Mouse (Mus musculus): ENCODE measurements around the gene Jak3. TPM values are rescaled to one million over a fixed set of nuclear protein-coding genes. Genes with fewer than 3 reads are reported as not detected.

Jak3 gene
- polyA plus RNA-seq, 1 experiment from 2014 or later: 9.1 TPM

GRCm38 (mm10) chr8:71680471-71680870, 4.4 kb downstream of the Jak3 start:
- ATAC-seq (ENCODE audit: low read depth): no peak
- peaks cover 7% of the 10 kb centered on the region for H3K4me1 ChIP-seq (replicated peaks; ENCODE audit: control insufficient read depth, insufficient read depth, low read length)
- no peak overlapping the region for H3K27ac ChIP-seq (ENCODE audit: low read length)
- H3K9me3 ChIP-seq (ENCODE audit: control insufficient read depth, low read length): no peaks in the 10 kb centered on the region
- H3K9ac ChIP-seq (ENCODE audit: low read length): no peak overlapping the region
- peak overlapping the region; percentile 12; the same call in 1 of the 2 replicates for H3K4me2 ChIP-seq (ENCODE audit: low read depth, low read length)
- no peak overlapping the region for H3K4me3 ChIP-seq (ENCODE audit: low read length)
- H3K27me3 ChIP-seq (ENCODE audit: control insufficient read depth, insufficient read depth, low read depth, low read length): peaks cover 74% of the 10 kb centered on the region
- no peaks in the 10 kb centered on the region for H3K36me3 ChIP-seq (ENCODE audit: control insufficient read depth, insufficient read depth, low read length)
- WGBS: 8% methylated on average over 20 of the region's 21 CpGs

- peaks cover 16% of the 10 kb centered on the region for H3K4me1 ChIP-seq (replicated peaks; ENCODE audit: control insufficient read depth, insufficient read depth, low read length)
- no peak overlapping the region for H3K4me2 ChIP-seq (ENCODE audit: low read depth, low read length)
- no peak overlapping the region for H3K4me3 ChIP-seq (ENCODE audit: low read length)
- H3K9ac ChIP-seq (ENCODE audit: low read length): no peak overlapping the region
- no peak for ATAC-seq (ENCODE audit: low read depth)
- WGBS: 19% methylated on average over 17 of the region's 18 CpGs
- H3K27ac ChIP-seq (ENCODE audit: low read length): no peak overlapping the region
- no peaks in the 10 kb centered on the region for H3K9me3 ChIP-seq (ENCODE audit: control insufficient read depth, low read length)
- peaks cover 84% of the 10 kb centered on the region for H3K27me3 ChIP-seq (ENCODE audit: control insufficient read depth, insufficient read depth, low read depth, low read length)
- H3K36me3 ChIP-seq (ENCODE audit: control insufficient read depth, insufficient read depth, low read length): no peaks in the 10 kb centered on the region
Measured at GRCm38 (mm10) chr8:71681369-71681915, 5.3 kb downstream of the Jak3 start.

- 67% methylated on average over 12 of the region's 12 CpGs for WGBS
- Histone ChIP-seq H3K27me3 (ENCODE audit: control insufficient read depth, insufficient read depth, low read depth, low read length) (peaks cover 94% of the 10 kb centered on the region), H3K4me3 (ENCODE audit: low read length) (no peak overlapping the region), H3K9ac (ENCODE audit: low read length) (no peak overlapping the region), H3K4me2 (ENCODE audit: low read depth, low read length) (no peak overlapping the region), H3K9me3 (ENCODE audit: control insufficient read depth, low read length) (no peaks in the 10 kb centered on the region), H3K27ac (ENCODE audit: low read length) (no peak overlapping the region), H3K36me3 (ENCODE audit: control insufficient read depth, insufficient read depth, low read length) (no peaks in the 10 kb centered on the region), H3K4me1 (replicated peaks; ENCODE audit: control insufficient read depth, insufficient read depth, low read length) (peaks cover 19% of the 10 kb centered on the region)
- no peak for ATAC-seq (ENCODE audit: low read depth)
Measured at GRCm38 (mm10) chr8:71682832-71683231, 6.7 kb downstream of the Jak3 start.

- H3K4me2 ChIP-seq (ENCODE audit: low read depth, low read length): no peak overlapping the region
- 27% methylated on average over 10 of the region's 10 CpGs for WGBS
- H3K27me3 ChIP-seq (ENCODE audit: control insufficient read depth, insufficient read depth, low read depth, low read length): peaks cover 99% of the 10 kb centered on the region
- no peaks in the 10 kb centered on the region for H3K36me3 ChIP-seq (ENCODE audit: control insufficient read depth, insufficient read depth, low read length)
- H3K27ac ChIP-seq (ENCODE audit: low read length): no peak overlapping the region
- ATAC-seq (ENCODE audit: low read depth): no peak
- H3K4me1 ChIP-seq (replicated peaks; ENCODE audit: control insufficient read depth, insufficient read depth, low read length): peaks cover 17% of the 10 kb centered on the region
- no peak overlapping the region for H3K4me3 ChIP-seq (ENCODE audit: low read length)
- no peak overlapping the region for H3K9ac ChIP-seq (ENCODE audit: low read length)
- no peaks in the 10 kb centered on the region for H3K9me3 ChIP-seq (ENCODE audit: control insufficient read depth, low read length)
Measured at GRCm38 (mm10) chr8:71684701-71685100, 8.6 kb downstream of the Jak3 start.

DNA sequence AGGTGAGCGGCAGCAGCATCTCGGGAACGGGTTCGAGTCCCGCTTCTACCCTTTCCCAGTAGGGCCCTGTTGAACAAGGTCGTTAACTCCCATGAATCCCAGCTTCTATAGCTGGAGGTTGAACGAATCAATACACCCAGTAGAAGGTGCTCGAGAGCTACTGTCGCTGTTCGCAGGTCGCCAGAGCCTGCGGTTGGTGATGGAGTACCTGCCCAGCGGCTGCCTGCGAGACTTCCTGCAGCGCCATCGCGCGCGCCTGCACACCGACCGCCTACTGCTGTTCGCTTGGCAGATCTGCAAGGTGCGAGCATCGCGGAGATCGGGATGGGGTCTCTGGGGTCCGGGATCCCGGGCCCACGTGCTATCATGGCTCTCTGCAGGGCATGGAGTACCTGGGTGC, 9.5 kb downstream of the Jak3 start:
- Histone ChIP-seq H3K27ac (ENCODE audit: low read length) (no peak overlapping the region), H3K4me1 (replicated peaks; ENCODE audit: control insufficient read depth, insufficient read depth, low read length) (peaks cover 13% of the 10 kb centered on the region), H3K27me3 (ENCODE audit: control insufficient read depth, insufficient read depth, low read depth, low read length) (peaks cover 100% of the 10 kb centered on the region), H3K9me3 (ENCODE audit: control insufficient read depth, low read length) (no peaks in the 10 kb centered on the region), H3K9ac (ENCODE audit: low read length) (no peak overlapping the region), H3K36me3 (ENCODE audit: control insufficient read depth, insufficient read depth, low read length) (no peaks in the 10 kb centered on the region), H3K4me3 (ENCODE audit: low read length) (peak overlapping the region; percentile 32), H3K4me2 (ENCODE audit: low read depth, low read length) (peak overlapping the region; percentile 51)
- 9% methylated on average over 29 of the region's 29 CpGs for WGBS
- no peak for ATAC-seq (ENCODE audit: low read depth)

DNA sequence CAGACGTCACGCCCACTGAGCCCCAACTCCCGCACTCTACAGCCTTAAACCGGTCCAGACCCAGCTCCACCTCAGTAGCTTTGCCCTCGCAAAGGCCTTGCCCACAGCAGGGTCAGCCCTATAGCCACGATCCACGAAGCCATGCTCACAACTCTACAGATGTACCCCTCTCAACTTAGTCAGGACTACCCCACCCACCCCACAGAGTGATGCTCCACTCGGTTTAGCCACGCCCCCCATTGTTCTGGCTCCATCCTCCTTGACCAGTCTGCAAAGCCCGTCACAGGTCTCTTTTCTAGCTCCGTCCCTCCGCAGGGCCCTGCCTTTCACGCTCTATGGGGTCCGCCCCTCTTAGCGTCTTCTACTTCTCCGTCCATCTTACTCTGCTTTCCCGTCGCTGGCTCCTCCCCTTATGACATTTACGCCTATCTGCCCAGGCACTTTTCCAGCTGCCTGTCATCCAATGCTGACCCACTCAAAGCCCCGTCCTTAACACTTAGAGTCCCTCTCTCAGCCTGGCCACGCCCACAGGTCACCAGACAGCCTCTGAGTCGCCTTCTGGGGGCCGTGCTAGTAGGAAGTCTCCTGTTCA, 10.1 kb downstream of the Jak3 start:
- H3K9ac ChIP-seq (ENCODE audit: low read length): no peak overlapping the region

DNA sequence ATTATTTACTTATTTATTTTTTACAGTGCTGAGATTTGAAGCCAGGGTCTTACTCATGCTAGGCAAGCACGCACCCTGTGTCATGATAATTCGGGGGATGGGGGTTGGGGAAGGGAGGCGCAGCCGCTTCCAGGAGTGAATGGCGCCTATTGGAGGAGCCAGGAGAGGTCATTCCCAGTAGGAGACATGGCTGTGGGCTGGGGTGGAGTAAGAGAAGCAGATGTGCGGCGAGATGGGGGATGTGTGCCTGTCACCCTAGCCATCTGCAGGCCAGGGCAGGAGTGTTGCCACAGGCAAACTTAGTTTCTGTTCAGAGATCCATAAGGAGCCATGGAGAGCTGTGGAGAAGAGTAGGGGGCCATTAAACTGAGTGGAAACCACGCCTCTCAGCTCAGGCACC, 11.5 kb downstream of the Jak3 start:
- H3K36me3 ChIP-seq (ENCODE audit: control insufficient read depth, insufficient read depth, low read length): no peaks in the 10 kb centered on the region
- no peak overlapping the region for H3K4me2 ChIP-seq (ENCODE audit: low read depth, low read length)
- no peak overlapping the region for H3K4me3 ChIP-seq (ENCODE audit: low read length)
- no peak for ATAC-seq (ENCODE audit: low read depth)
- H3K9me3 ChIP-seq (ENCODE audit: control insufficient read depth, low read length): no peaks in the 10 kb centered on the region
- peaks cover 12% of the 10 kb centered on the region for H3K4me1 ChIP-seq (replicated peaks; ENCODE audit: control insufficient read depth, insufficient read depth, low read length)
- H3K9ac ChIP-seq (ENCODE audit: low read length): no peak overlapping the region
- peaks cover 100% of the 10 kb centered on the region for H3K27me3 ChIP-seq (ENCODE audit: control insufficient read depth, insufficient read depth, low read depth, low read length)
- no peak overlapping the region for H3K27ac ChIP-seq (ENCODE audit: low read length)
- 14% methylated on average over 8 of the region's 8 CpGs for WGBS

More for the DNA sequence above, 10.1 kb downstream of the Jak3 start:
- WGBS: 7% methylated on average over 23 of the region's 23 CpGs
- H3K27ac ChIP-seq (ENCODE audit: low read length): no peak overlapping the region
- peak overlapping the region; percentile 51 for H3K4me2 ChIP-seq (ENCODE audit: low read depth, low read length)
- peak; percentile 75 for ATAC-seq (ENCODE audit: low read depth)
- H3K4me1 ChIP-seq (replicated peaks; ENCODE audit: control insufficient read depth, insufficient read depth, low read length): peaks cover 12% of the 10 kb centered on the region
- H3K27me3 ChIP-seq (ENCODE audit: control insufficient read depth, insufficient read depth, low read depth, low read length): peaks cover 100% of the 10 kb centered on the region
- H3K4me3 ChIP-seq (ENCODE audit: low read length): peak overlapping the region; percentile 32
- no peaks in the 10 kb centered on the region for H3K36me3 ChIP-seq (ENCODE audit: control insufficient read depth, insufficient read depth, low read length)
- H3K9me3 ChIP-seq (ENCODE audit: control insufficient read depth, low read length): no peaks in the 10 kb centered on the region

GRCm38 (mm10) chr8:71689028-71689427, 12.9 kb downstream of the Jak3 start, which contains the start of gene Insl3:
TSS of gene Insl3 (plus strand) at chr8:71689214.
- ATAC-seq (ENCODE audit: low read depth): no peak
- H3K9me3 ChIP-seq (ENCODE audit: control insufficient read depth, low read length): no peaks in the 10 kb centered on the region; the same call in 1 of the 2 replicates
- H3K27ac ChIP-seq (ENCODE audit: low read length): no peak within 1 kb of the TSS
- no peaks in the 10 kb centered on the region for H3K36me3 ChIP-seq (ENCODE audit: control insufficient read depth, insufficient read depth, low read length)
- WGBS: 13% methylated on average over 31 of the region's 33 CpGs
- no peak within 1 kb of the TSS for H3K4me2 ChIP-seq (ENCODE audit: low read depth, low read length)
- H3K27me3 ChIP-seq (ENCODE audit: control insufficient read depth, insufficient read depth, low read depth, low read length): peaks cover 100% of the 10 kb centered on the region
- H3K9ac ChIP-seq (ENCODE audit: low read length): no peak within 1 kb of the TSS
- peaks cover 19% of the 10 kb centered on the region for H3K4me1 ChIP-seq (replicated peaks; ENCODE audit: control insufficient read depth, insufficient read depth, low read length)
- no peak within 1 kb of the TSS for H3K4me3 ChIP-seq (ENCODE audit: low read length)

- Histone ChIP-seq H3K27ac (ENCODE audit: low read length) (no peak overlapping the region), H3K4me1 (replicated peaks; ENCODE audit: control insufficient read depth, insufficient read depth, low read length) (peaks cover 7% of the 10 kb centered on the region; the same call in 1 of the 2 replicates), H3K9ac (ENCODE audit: low read length) (no peak overlapping the region), H3K4me2 (ENCODE audit: low read depth, low read length) (no peak overlapping the region), H3K9me3 (ENCODE audit: control insufficient read depth, low read length) (no peaks in the 10 kb centered on the region; the same call in 1 of the 2 replicates), H3K27me3 (ENCODE audit: control insufficient read depth, insufficient read depth, low read depth, low read length) (peaks cover 82% of the 10 kb centered on the region), H3K36me3 (ENCODE audit: control insufficient read depth, insufficient read depth, low read length) (no peaks in the 10 kb centered on the region), H3K4me3 (ENCODE audit: low read length) (no peak overlapping the region)
- 6% methylated on average over 30 of the region's 30 CpGs for WGBS
- ATAC-seq (ENCODE audit: low read depth): no peak
Measured at GRCm38 (mm10) chr8:71692509-71692908, 16.4 kb downstream of the Jak3 start.
